Mouse (Mus musculus): ENCODE measurements around the gene Gtf2f1.

Gene Gtf2f1

DNA sequence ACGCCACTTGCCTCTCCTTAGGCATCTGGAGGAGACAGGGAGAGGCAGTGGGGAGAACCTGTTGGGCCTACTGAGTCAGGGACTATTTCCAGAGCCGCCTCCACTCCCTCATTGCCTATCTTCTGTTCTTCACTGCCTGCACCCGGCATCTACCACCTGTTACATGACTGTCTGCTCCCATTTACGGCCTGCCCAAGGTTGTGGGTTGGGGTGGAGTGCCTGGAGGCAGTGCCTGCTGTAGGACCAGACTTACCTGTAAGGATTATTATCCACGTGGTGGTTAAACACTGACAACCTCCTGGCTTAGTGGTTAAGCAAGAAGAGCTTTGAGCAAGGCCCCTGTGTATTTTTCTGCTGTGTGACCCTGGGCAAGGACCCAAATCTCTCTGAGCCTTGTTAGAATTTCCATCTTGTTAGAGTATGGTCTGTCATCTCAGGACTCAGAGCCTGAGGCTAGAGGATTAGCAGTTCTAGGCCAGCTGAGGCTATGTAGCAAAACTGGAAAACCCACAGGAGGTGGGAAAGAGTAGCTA is 36.3 kb downstream of the Gtf2f1 start:
- in situ Hi-C loops (cut with MboI, MseI): no loop called here

DNA sequence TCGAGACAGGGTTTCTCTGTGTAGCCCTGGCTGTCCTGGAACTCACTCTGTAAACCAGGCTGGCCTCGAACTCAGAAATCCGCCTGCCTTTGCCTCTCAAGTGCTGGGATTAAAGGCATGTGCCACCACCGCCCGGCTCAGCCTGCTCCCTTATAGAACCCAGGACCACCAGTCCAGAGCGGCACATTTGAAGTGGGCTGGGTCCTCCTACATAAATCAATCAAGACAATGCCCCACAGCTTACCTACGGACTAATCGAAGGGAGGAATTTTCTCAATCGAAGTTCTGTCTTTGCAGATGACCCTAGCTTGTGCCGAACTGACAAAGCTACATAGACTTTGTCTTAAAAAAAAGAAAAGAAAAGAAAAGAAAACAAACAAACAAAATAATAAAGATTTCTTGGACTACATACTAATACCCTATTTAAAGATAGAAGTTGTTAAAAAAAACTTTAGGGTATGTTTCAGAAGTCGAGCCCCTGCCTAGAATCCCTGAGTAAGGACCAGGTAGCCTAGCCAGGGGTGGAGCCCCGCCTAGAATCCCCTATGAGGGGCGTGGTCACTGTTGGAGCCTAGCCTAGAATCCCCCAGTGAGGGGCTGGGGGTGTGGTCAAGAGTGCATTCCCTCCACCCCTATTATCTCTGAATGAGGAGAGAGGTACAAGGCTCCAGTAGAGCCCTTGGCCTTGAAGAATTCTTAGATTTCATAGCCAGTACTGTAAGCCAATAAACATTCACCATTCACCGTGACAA is 37.0 kb downstream of the Gtf2f1 start:
- in situ Hi-C loops (cut with MboI, MseI): no loop called here

DNA sequence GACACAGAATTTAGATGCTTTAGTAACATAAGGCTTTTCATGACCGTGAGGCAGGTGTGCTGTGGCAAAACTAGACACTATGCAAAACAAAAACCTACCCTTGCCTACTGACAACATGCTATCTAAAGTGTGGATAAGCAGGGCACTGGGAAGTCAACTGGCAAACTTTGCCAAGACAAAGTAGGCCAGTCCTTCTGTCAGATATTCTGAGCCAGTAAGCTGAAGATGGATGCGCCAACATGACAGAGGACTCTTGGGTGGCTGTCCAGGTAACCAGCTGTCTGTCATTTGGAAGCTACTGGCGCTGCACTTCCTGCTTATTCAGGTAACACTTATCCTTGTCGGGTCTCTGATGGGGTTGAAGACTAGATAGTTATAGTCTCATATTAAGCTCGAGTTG is 41.0 kb downstream of the Gtf2f1 start:
- in situ Hi-C loops (cut with MboI, MseI): no loop called here

DNA sequence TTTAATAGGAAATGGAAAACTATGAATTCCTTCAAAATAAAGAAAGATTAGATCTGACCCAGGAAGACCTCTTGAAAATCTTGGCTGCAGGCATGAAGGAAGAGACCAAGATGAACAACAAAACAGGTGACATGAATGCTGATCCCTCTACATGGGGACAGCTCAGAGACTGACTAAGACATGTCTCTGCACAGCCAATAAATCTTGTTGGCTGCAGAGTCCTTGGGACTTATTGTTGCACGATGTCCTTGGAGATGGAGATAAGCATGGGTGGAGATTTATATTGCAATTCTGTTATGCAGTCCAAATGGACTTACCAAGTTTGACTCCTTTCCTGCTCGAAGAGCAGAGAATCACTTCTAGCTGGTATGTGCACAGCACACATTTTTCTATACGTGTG is 41.8 kb downstream of the Gtf2f1 start:
- in situ Hi-C loops (cut with MboI, MseI): no loop called here

DNA sequence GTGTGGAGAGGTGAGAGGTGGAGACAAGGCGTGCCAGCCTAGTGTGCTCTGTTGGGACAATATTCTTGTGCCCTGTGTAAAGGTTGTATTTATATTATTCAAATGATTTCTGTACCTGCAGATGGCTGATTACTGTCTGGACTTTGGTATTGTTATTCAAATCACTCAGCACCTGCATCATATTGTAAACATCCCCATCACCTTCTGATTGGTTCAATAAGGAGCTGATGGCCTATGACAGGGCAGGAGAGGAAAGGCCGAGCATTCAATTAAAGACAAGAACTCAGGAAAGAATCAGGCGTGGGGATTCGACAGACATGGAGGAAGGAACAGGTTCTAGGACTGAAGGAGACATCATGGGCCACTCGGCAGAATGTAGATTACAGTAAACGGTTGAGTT is 47.4 kb downstream of the Gtf2f1 start:
- in situ Hi-C loops (cut with MboI, MseI): no loop called here

DNA sequence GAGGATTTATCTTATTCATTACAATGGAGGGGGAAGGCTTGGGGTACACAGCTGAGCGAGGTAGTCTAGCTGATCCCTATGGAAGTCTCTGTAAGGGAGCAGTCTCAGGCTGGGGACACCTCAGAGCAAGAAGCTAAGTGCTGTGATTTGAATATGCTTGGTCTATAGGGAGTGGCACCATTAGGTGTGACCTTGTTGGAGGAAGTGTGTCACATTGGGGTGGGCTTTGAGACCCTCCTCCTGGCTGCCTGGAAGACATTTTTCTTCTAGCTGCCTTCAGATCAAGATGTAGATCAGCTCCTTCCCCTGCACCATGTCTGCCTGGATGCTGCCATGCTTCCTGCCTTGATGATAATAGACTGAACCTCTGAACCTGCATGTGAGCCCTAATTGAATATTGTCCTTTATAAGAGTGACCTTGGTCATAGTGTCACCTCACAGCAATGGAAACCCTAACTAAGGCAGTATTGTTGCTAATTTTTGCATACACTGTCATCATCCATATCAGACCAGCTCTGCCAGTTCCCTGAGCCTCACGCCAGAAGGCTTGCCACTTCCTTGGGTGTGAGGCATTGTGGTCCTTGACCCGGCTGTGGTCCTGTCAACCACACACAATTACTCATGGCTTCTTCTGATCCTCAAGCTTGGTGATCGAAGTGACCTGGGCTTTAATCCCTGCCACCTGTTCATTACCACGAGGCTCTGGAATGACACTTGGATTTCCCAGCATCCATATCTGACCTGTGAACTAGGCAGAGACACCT is 48.3 kb downstream of the Gtf2f1 start:
- in situ Hi-C loops (cut with MboI, MseI): no loop called here

DNA sequence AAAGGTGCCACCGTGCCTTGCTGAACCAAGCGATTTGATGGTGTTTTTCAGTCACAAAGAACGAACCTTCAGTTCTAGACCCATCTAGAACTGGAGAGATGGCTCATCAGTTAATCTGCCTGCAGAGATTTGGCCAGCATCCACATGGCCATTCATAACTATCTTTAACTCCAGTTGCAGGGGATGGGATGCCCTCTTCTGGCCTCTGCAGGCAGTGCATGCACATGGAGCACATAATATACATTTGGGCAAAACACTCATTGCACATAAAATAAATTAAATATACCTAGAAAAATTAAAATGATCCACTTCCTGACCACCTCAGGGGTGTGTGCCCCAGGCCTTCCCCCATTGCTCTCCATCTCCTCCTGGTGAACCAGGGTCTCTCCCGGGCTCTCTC is 49.2 kb downstream of the Gtf2f1 start:
- in situ Hi-C loops (cut with MboI, MseI): no loop called here

DNA sequence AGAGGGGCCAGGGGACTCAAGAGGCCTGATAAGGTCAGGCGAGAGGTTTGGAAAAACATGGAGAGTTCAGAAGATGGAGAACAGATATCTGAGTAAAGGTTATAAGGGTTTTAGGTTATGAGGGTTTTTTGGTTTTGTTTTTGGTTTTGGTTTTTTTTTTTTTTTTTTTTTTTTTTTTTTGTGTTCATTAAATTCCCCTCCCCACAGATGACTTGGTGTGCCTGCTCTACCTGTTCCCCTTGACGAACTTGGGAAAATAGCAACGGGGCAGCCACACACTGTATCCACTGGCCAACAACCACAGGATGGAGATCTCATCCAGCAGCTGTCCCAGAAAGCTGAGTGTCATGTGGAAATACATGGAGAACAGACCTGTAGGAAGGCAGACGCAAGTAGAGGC is 52.4 kb downstream of the Gtf2f1 start:
- in situ Hi-C loops (cut with MboI, MseI): no loop called here

DNA sequence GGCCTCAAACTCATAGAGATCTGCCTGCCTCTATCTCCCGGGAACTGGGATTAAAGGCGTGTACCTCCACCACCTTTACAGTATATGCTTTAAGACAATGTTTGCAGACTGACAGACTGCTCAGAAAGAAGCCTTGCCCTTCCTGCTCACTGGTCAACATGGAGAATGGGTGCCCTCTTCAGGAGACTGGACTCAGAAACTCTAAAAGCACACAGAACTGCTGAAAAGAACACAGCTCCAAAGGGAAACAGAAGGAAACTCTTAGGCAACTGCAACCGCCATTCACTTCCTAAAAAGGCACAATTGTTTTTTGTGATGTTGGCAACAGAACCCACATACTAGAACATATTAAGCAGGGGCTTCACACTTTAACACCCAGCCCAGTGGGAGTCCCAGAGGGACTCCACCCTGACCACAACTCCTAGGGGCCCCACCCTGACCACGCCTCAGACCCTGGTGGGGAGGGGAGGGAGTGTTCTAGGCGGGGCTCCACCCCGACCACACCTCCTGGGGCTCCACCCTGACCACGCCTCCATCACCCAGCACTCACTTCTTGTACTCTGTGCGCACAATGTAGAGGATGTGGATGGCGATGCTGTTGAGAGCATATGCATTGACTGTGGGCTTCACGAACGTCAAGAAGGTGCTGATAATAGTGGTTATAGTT is 53.2 kb downstream of the Gtf2f1 start:
- in situ Hi-C loops (cut with MboI, MseI): no loop called here

DNA sequence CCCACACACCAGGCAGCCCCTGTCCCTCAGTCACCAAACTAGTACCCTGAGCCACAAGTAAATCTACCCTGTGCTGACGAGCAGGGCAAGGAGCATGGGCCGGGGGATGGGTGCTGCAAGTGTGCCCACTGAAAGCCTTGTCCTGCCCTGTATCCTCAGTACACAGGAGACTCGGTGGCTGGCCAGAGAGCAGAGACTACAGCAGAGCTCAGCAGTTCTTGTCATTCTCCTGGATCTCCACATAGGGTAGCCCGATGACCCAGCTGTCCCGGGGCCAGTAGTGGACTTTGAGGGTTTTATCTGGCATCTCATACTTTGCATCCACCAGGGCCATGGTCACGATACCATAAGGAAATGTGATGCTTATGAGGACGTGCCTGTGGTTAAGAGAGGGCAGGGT is 56.2 kb downstream of the Gtf2f1 start:
- in situ Hi-C loops (cut with MboI, MseI): loop anchor here (5.0 kb wide), 1 partner anchor 58 kb away; no protein-coding TSS in a partner anchor

All from regulatory T cell (primary cell).